Mouse (Mus musculus) intestine, embryonic 14.5 days (tissue): ENCODE measurements around the gene Shoc2. TPM values are rescaled to one million over a fixed set of nuclear protein-coding genes. Genes with fewer than 3 reads are reported as not detected.

ENCODE experiments used
- ATAC-seq: fragments of 200-750 bp; cut with Nextera tagmentation; replicated peaks from 2 replicates; pipeline ENCODE4 v1.8.0; 2017; ENCODE audit warnings: low read depth, moderate number of reproducible peaks, moderate TSS enrichment, moderate library complexity; ENCODE audit not compliant: low FRiP score, low TSS enrichment
- DNase-seq: peaks from one replicate; pipeline ENCODE4 v3.0.0-alpha.2; 2018; ENCODE audit warnings: low spot score
- H3K27ac ChIP-seq: fragments of 300-500 bp; sonication (generic); 2 replicates; pipeline ENCODE4 v1.5.1; 2014; ENCODE audit warnings: low read depth, mild to moderate bottlenecking, control low read depth
- H3K27me3 ChIP-seq: fragments of 300-500 bp; sonication (generic); replicated peaks from 2 replicates; pipeline ENCODE4 v1.6.1; 2014; ENCODE audit warnings: low read length, control low read depth; ENCODE audit not compliant: control insufficient read depth, insufficient read depth
- H3K36me3 ChIP-seq: fragments of 300-500 bp; sonication (generic); 2 replicates; pipeline ENCODE4 v1.6.1; 2014; ENCODE audit warnings: low read length, control low read depth; ENCODE audit not compliant: control insufficient read depth, insufficient read depth
- H3K4me1 ChIP-seq: fragments of 300-500 bp; sonication (generic); replicated peaks from 2 replicates; pipeline ENCODE4 v1.6.1; 2014; ENCODE audit warnings: low read length, control low read depth, mixed read lengths; ENCODE audit not compliant: control insufficient read depth, insufficient read depth
- H3K4me2 ChIP-seq: fragments of 300-500 bp; sonication (generic); 2 replicates; pipeline ENCODE4 v1.6.1; 2014; ENCODE audit warnings: low read length
- H3K4me3 ChIP-seq: fragments of 300-500 bp; sonication (generic); 2 replicates; pipeline ENCODE4 v1.5.1; 2014; ENCODE audit warnings: low read depth, low read length, control low read depth, mixed read lengths
- H3K9ac ChIP-seq: fragments of 300-500 bp; sonication (generic); 2 replicates; pipeline ENCODE4 v1.6.1; 2014; ENCODE audit warnings: mild to moderate bottlenecking, low read length
- H3K9me3 ChIP-seq: fragments of 300-500 bp; sonication (generic); 2 replicates; pipeline ENCODE4 v1.6.1; 2016; ENCODE audit warnings: low read length, control low read depth; ENCODE audit not compliant: control insufficient read depth
- WGBS: fragments of 180-500 bp; shearing (Covaris S2); extraction: QIAGEN DNeasy Blood & Tissue Kit; methylation state at CpG from one replicate; pipeline ENCODE4 v1.1.7; 2014; 5-methylcytosine and 5-hydroxymethylcytosine counted together
- polyA plus RNA-seq: library from polyadenylated mRNA; unstranded; fragments of >200 nt; fragmentation: Nextera tagmentation; extraction: Ambion mirVana; gene quantifications from 2 replicates; pipeline ENCODE4 v1.2.1, GENCODE M21; 2014

The Shoc2 gene
- polyA plus RNA-seq, 1 experiment from 2014 or later: 49.2 TPM

GRCm38 (mm10) chr19:54076362-54077349, 132.6 kb downstream of the Shoc2 start:
- no peaks in the 10 kb centered on the region for H3K9me3 ChIP-seq
- ATAC-seq: no peak
- no peak overlapping the region for H3K9ac ChIP-seq
- no peak overlapping the region for H3K27ac ChIP-seq
- H3K36me3 ChIP-seq: no peaks in the 10 kb centered on the region
- no peak overlapping the region for H3K4me2 ChIP-seq
- no peaks in the 10 kb centered on the region for H3K27me3 ChIP-seq
- WGBS: 32% methylated on average over 10 of the region's 10 CpGs
- no peak overlapping the region for H3K4me3 ChIP-seq
- no peak for DNase-seq
- no peaks in the 10 kb centered on the region for H3K4me1 ChIP-seq

GRCm38 (mm10) chr19:54081303-54081702, 137.2 kb downstream of the Shoc2 start:
- H3K4me3 ChIP-seq: no peak overlapping the region
- 70% methylated on average over 9 of the region's 9 CpGs for WGBS
- no peaks in the 10 kb centered on the region for H3K27me3 ChIP-seq
- H3K9me3 ChIP-seq: no peaks in the 10 kb centered on the region
- H3K4me1 ChIP-seq: no peaks in the 10 kb centered on the region
- ATAC-seq: no peak
- no peak overlapping the region for H3K4me2 ChIP-seq
- H3K9ac ChIP-seq: no peak overlapping the region
- no peak for DNase-seq
- no peak overlapping the region for H3K27ac ChIP-seq
- H3K36me3 ChIP-seq: no peaks in the 10 kb centered on the region

GRCm38 (mm10) chr19:54081716-54082165, 137.6 kb downstream of the Shoc2 start:
- H3K27ac ChIP-seq: no peak overlapping the region
- H3K9me3 ChIP-seq: no peaks in the 10 kb centered on the region
- H3K27me3 ChIP-seq: no peaks in the 10 kb centered on the region
- DNase-seq: no peak
- H3K4me3 ChIP-seq: no peak overlapping the region
- 82% methylated on average over 9 of the region's 9 CpGs for WGBS
- H3K4me2 ChIP-seq: no peak overlapping the region
- no peak for ATAC-seq
- H3K36me3 ChIP-seq: no peaks in the 10 kb centered on the region
- no peaks in the 10 kb centered on the region for H3K4me1 ChIP-seq
- H3K9ac ChIP-seq: no peak overlapping the region

Other genes with a start within 250 kb of the Shoc2 start
- gene Pdcd4, start 52.1 kb upstream of the Shoc2 start, polyA plus RNA-seq: 68.8 and 72.9 TPM in 2 replicates
- 89.9 and 91.4 TPM in 2 replicates for gene Bbip1, start 321 bp downstream of the Shoc2 start, polyA plus RNA-seq
- gene Adra2a, start 99.8 kb downstream of the Shoc2 start, polyA plus RNA-seq: 1.5 and 2.5 TPM in 2 replicates